Comparison of ENCODE assay signal across 8 mouse cellular contexts in the genomic region with DNA sequence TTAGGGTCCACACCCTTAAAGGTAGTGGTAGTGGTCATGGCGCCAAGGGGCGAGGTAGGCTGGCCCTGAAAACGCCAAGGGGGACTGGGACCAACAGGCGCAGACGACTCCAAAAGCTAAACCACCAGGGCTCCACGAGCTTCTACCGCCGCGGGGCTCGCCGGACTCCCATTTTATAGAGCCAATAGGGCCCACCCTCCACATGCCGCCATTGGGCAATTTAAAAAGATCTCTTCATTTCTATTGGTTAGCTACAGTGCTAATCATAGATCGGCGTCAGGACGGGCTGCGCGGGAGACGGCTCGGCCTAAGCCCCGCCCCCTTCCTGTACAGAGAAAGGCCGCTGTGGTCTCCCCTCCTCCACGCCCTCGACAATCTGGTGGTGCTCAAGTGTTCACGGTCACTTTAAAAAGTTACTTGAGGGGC. TPM values are rescaled to one million over a fixed set of nuclear protein-coding genes. Genes with fewer than 3 reads are reported as not detected.
DNase-seq lines count a peak whose midpoint lies in the region; ATAC-seq lines count a peak whose summit lies in the region.

TSS of gene Jpt1 (minus strand) at position 150 of the 426 bp plus-strand sequence.

- H3K9ac ChIP-seq in hindbrain, embryonic 12.5 days = peak within 1 kb of the TSS; percentile 99

- H3K4me3 ChIP-seq in hindbrain, embryonic 12.5 days = peak within 1 kb of the TSS; percentile 99

- under 1% methylated on average over 24 of the region's 24 CpGs for WGBS in hindbrain, embryonic 12.5 days

- H3K27me3 ChIP-seq in hindbrain, embryonic 12.5 days = no peaks in the 10 kb centered on the region

- DNase-seq in NIH3T3 (ENCODE audit: low read depth) = peak; percentile 97
- peak; percentile 98 for DNase-seq in cerebellum, postnatal 10 days
- DNase-seq in frontal cortex, postnatal 10 days (ENCODE audit: low spot score in 2 of 2) = peak; percentile 95 to 96
- peak; percentile 99 for DNase-seq in layer of hippocampus, postnatal 14 days (ENCODE audit: low spot score in 2 of 2)
- DNase-seq in lung, postnatal 14 days = peak; percentile 95
- peak; percentile 96 for DNase-seq in retina, adult 2 months (ENCODE audit: low read depth, low spot score)
- peak; percentile 96 for DNase-seq in thymus, postnatal 36 days

- H3K27ac ChIP-seq in hindbrain, embryonic 12.5 days = peak within 1 kb of the TSS; percentile 90

- no peaks in the 10 kb centered on the region for H3K36me3 ChIP-seq in hindbrain, embryonic 12.5 days

- peaks cover 31% of the 10 kb centered on the region for H3K4me1 ChIP-seq in hindbrain, embryonic 12.5 days

- H3K4me2 ChIP-seq in hindbrain, embryonic 12.5 days (replicated peaks) = peak within 1 kb of the TSS; percentile 87

- no peaks in the 10 kb centered on the region for H3K9me3 ChIP-seq in hindbrain, embryonic 12.5 days (replicated peaks)

- ATAC-seq in hindbrain, embryonic 12.5 days (ENCODE audit: low FRiP score) = peak; percentile 95

RNA-seq across cellular contexts. Expression of gene Jpt1, which starts in this region (rescaled TPM):
- 953 and 959 TPM in 2 replicates for polyA plus RNA-seq in hindbrain, embryonic 12.5 days (2016; fragmentation: Nextera tagmentation; extraction: Ambion mirVana)
- total RNA-seq in layer of hippocampus, postnatal 14 days (2021) = 100 to 1,000 TPM; 188 to 227 TPM

Comparison
In these comparisons a context has a peak if more than half of its experiments do, and no peak if none do; other contexts are left out.
1. Peak in every context shown above with its lines: DNase-seq, ATAC-seq, H3K4me3 ChIP-seq and H3K27ac ChIP-seq.